Mouse (Mus musculus): ENCODE measurements around the gene Pias4. TPM values are rescaled to one million over a fixed set of nuclear protein-coding genes. Genes with fewer than 3 reads are reported as not detected.

Pias4 gene
- polyA plus RNA-seq, 1 experiment from 2014 or later, result 40.8 TPM

DNA sequence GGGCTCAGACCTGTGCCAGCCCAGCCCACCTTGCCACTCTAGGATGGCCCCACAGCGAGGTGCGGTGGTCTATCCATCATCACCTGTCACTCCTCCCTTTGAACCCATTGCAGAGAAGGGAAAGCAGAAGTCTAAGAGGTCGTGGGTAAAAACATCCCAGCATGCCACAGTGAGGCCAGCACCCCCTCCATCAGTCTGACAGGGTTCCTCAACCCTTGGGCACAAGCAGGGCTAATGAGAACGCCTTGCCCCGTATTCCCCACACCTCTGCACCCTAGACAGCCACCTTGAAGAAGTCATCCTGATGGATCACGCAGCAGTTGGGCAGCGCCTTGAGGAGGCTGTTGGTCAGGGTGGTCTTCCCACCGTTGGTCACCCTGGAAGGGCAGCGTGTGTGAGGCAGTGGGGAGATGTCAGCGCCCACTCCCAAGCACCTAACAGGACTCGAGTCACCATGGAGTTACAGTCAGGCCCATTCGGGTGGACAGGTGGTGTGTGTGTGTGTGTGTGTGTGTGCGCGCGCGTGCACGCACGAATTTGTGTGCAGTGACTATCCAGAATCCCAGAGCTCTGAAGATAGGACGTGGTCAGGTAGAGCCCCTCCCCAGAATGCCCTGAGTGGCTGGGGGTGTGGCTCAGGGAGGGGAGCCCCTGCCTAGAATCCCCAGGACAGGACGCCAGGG lies 33.0 kb upstream of the Pias4 start:
- no peak overlapping the region for H3K4me2 ChIP-seq (ENCODE audit: low read length)
- DNase-seq (ENCODE audit: low spot score) (no peak), ATAC-seq (replicated peaks; ENCODE audit: low FRiP score, low TSS enrichment, low read depth) (no peak)
- H3K4me3 ChIP-seq (ENCODE audit: low read depth, low read length), result no peak overlapping the region
- H3K9me3 ChIP-seq (ENCODE audit: control insufficient read depth, low read length), result no peaks in the 10 kb centered on the region
- H3K36me3 ChIP-seq (ENCODE audit: control insufficient read depth, insufficient read depth, low read length), result no peaks in the 10 kb centered on the region
- 76% methylated on average over 20 of the region's 20 CpGs for WGBS
- no peak overlapping the region for H3K9ac ChIP-seq (ENCODE audit: low read length)
- H3K27ac ChIP-seq (ENCODE audit: low read depth), result no peak overlapping the region
- peaks cover 10% of the 10 kb centered on the region for H3K27me3 ChIP-seq (replicated peaks; ENCODE audit: control insufficient read depth, insufficient read depth, low read length)
- H3K4me1 ChIP-seq (replicated peaks; ENCODE audit: control insufficient read depth, insufficient read depth, low read length), result no peaks in the 10 kb centered on the region

DNA sequence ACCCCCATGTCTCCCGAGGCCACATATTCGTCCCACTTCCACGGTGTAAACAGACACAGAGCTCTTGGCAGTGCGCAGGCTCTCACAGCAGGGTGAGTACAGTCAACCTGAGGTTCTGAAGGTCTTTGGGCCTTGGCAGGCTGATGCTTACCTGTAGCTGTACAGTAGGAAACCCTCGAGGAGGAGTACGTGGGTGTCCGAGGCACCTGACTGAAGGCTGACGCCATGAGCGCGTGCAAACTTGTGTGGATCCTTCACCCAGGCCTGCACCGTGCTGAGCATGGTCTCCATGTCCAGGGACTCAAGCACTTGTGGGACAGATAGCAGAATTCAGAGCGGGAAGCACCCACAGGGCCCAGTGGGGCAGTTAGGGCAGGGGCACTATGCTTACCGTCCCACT lies 32.4 kb upstream of the Pias4 start:
- no peaks in the 10 kb centered on the region for H3K4me1 ChIP-seq (replicated peaks; ENCODE audit: control insufficient read depth, insufficient read depth, low read length)
- DNase-seq (ENCODE audit: low spot score) (no peak), ATAC-seq (replicated peaks; ENCODE audit: low FRiP score, low TSS enrichment, low read depth) (no peak)
- H3K9me3 ChIP-seq (ENCODE audit: control insufficient read depth, low read length), result no peaks in the 10 kb centered on the region
- H3K36me3 ChIP-seq (ENCODE audit: control insufficient read depth, insufficient read depth, low read length), result no peaks in the 10 kb centered on the region
- H3K27me3 ChIP-seq (replicated peaks; ENCODE audit: control insufficient read depth, insufficient read depth, low read length), result peaks cover 15% of the 10 kb centered on the region
- 81% methylated on average over 13 of the region's 13 CpGs for WGBS
- H3K9ac ChIP-seq (ENCODE audit: low read length), result no peak overlapping the region
- H3K4me3 ChIP-seq (ENCODE audit: low read depth, low read length), result no peak overlapping the region
- no peak overlapping the region for H3K4me2 ChIP-seq (ENCODE audit: low read length)
- H3K27ac ChIP-seq (ENCODE audit: low read depth), result no peak overlapping the region

DNA sequence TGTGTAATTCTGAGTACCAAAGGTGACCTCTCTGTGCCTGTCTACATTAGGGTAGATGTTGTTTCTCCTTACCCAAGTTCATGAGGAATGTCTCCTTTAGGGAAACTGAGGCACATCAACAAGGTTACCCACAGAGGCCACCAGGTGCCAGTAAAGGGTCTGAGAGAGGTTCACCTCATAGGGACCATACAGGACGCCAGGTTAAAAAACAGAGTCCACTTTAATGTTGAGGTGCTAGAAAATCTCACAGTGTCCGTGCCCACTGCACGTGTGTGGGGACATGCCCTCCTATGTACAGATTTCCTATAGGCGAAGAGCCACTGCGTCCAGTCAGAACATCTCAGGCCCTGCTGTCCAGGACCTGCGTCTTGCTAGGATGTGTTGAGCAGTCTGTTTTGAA lies 31.3 kb upstream of the Pias4 start:
- no peaks in the 10 kb centered on the region for H3K4me1 ChIP-seq (replicated peaks; ENCODE audit: control insufficient read depth, insufficient read depth, low read length)
- ATAC-seq (replicated peaks; ENCODE audit: low FRiP score, low TSS enrichment, low read depth) (no peak), DNase-seq (ENCODE audit: low spot score) (no peak)
- H3K9ac ChIP-seq (ENCODE audit: low read length), result no peak overlapping the region
- H3K27me3 ChIP-seq (replicated peaks; ENCODE audit: control insufficient read depth, insufficient read depth, low read length), result peaks cover 25% of the 10 kb centered on the region
- H3K36me3 ChIP-seq (ENCODE audit: control insufficient read depth, insufficient read depth, low read length), result no peaks in the 10 kb centered on the region
- no peak overlapping the region for H3K27ac ChIP-seq (ENCODE audit: low read depth)
- no peak overlapping the region for H3K4me2 ChIP-seq (ENCODE audit: low read length)
- 87% methylated on average over 6 of the region's 6 CpGs for WGBS
- H3K4me3 ChIP-seq (ENCODE audit: low read depth, low read length), result no peak overlapping the region
- H3K9me3 ChIP-seq (ENCODE audit: control insufficient read depth, low read length), result no peaks in the 10 kb centered on the region

DNA sequence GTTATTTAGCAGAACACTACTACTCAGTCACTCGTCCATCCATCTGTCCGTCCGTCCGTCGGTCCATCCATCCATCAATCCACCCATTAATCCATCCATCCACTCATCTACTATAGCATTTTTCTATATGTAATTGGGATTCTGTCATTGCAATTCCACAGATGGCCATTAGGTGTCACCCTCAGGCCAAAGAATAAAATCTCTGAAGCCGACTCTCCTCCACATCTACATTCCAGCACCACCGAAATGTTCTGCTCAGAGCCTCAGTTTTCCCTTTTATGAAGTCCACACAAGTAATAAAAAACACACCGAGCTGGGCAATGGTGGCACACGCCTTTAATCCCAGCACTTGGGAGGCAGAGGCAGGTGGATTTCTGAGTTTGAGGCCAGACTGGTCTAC lies 30.5 kb upstream of the Pias4 start:
- Histone ChIP-seq H3K36me3 (ENCODE audit: control insufficient read depth, insufficient read depth, low read length) (no peaks in the 10 kb centered on the region), H3K9me3 (ENCODE audit: control insufficient read depth, low read length) (no peaks in the 10 kb centered on the region), H3K9ac (ENCODE audit: low read length) (no peak overlapping the region), H3K4me2 (ENCODE audit: low read length) (no peak overlapping the region), H3K4me1 (replicated peaks; ENCODE audit: control insufficient read depth, insufficient read depth, low read length) (peaks cover 1% of the 10 kb centered on the region), H3K27ac (ENCODE audit: low read depth) (no peak overlapping the region), H3K4me3 (ENCODE audit: low read depth, low read length) (no peak overlapping the region), H3K27me3 (replicated peaks; ENCODE audit: control insufficient read depth, insufficient read depth, low read length) (peaks cover 28% of the 10 kb centered on the region)
- 3% methylated on average over 9 of the region's 9 CpGs for WGBS
- DNase-seq (ENCODE audit: low spot score) (peak; percentile 90), ATAC-seq (replicated peaks; ENCODE audit: low FRiP score, low TSS enrichment, low read depth) (no peak)

DNA sequence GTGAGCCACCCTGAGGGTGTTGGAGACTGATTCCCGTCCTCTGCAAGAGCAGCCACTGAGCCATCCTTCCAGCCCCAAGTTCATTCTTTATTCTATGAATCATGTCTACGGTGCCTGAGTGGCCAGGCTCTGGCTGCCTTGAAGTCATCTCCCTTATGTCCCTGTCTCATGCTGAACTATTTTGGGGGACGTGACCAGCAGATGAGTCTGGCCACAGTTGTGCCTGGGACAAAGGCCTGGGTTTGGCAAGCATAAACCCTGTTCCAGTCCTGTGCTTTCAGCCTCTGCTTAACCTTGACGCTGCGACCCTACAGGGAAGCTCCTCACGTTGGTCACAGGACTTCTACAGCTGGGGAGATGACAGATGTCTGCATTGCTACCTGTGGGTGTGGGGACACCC lies 29.6 kb upstream of the Pias4 start:
- H3K9me3 ChIP-seq (ENCODE audit: control insufficient read depth, low read length), result no peaks in the 10 kb centered on the region
- H3K27me3 ChIP-seq (replicated peaks; ENCODE audit: control insufficient read depth, insufficient read depth, low read length), result peaks cover 28% of the 10 kb centered on the region
- no peaks in the 10 kb centered on the region for H3K36me3 ChIP-seq (ENCODE audit: control insufficient read depth, insufficient read depth, low read length)
- peaks cover 6% of the 10 kb centered on the region for H3K4me1 ChIP-seq (replicated peaks; ENCODE audit: control insufficient read depth, insufficient read depth, low read length)
- H3K4me2 ChIP-seq (ENCODE audit: low read length), result no peak overlapping the region
- DNase-seq (ENCODE audit: low spot score) (no peak), ATAC-seq (replicated peaks; ENCODE audit: low FRiP score, low TSS enrichment, low read depth) (no peak)
- 43% methylated on average over 6 of the region's 6 CpGs for WGBS
- no peak overlapping the region for H3K9ac ChIP-seq (ENCODE audit: low read length)
- no peak overlapping the region for H3K27ac ChIP-seq (ENCODE audit: low read depth)
- H3K4me3 ChIP-seq (ENCODE audit: low read depth, low read length), result no peak overlapping the region

DNA sequence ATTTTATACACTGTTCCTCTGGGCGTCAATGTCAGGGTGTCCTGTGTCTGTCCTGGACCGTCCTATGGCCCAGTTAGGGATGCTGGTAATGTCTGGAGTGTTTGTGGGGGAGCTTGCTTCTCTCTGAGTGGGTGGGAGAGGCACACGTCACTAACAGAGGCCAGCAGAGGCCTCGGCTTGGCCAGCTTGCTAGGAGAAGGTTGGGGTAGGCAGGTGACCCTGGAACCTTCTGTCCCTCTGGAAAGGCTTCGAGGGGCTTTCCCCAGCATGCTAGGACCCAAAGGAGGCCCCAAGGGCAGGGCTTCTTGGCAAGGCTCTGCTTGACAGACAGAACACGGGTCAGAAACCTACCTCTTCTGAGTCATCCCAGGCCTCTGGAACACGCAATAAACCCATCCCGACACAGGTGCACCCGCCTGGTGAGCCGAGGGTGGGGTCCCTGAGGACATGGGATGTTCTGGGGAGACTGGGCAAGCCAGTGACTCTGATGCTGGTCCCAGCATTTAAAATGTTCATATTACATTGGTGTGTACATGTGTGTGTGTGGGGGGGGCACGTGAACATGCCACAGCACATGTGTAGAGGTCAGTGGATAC lies 28.8 kb upstream of the Pias4 start:
- Histone ChIP-seq H3K4me3 (ENCODE audit: low read depth, low read length) (no peak overlapping the region), H3K27ac (ENCODE audit: low read depth) (no peak overlapping the region), H3K9me3 (ENCODE audit: control insufficient read depth, low read length) (no peaks in the 10 kb centered on the region), H3K4me2 (ENCODE audit: low read length) (no peak overlapping the region), H3K9ac (ENCODE audit: low read length) (no peak overlapping the region), H3K4me1 (replicated peaks; ENCODE audit: control insufficient read depth, insufficient read depth, low read length) (peaks cover 13% of the 10 kb centered on the region), H3K27me3 (replicated peaks; ENCODE audit: control insufficient read depth, insufficient read depth, low read length) (peaks cover 28% of the 10 kb centered on the region), H3K36me3 (ENCODE audit: control insufficient read depth, insufficient read depth, low read length) (no peaks in the 10 kb centered on the region)
- no peak for DNase-seq (ENCODE audit: low spot score)
- WGBS, result 64% methylated on average over 11 of the region's 11 CpGs
- no peak for ATAC-seq (replicated peaks; ENCODE audit: low FRiP score, low TSS enrichment, low read depth)

DNA sequence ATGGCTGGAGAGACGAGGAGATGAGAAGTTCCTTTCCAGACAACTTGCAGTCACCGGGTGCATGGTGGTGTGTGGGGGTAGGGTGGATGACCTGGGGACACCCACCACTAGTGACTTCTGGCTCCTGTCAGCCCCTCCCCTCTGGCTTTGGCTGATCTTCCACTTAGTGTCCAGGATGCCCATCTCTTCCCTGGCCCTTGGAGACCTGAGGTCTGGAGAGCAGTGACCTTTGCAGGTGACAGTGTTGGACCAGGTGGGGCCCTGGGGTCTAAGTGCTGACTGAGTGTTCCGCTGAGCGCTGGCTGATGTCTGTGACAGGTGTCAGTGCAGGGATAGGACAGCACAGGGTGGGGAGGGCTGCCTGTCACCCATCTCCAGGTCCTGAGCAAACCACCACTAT lies 27.6 kb upstream of the Pias4 start:
- DNase-seq (ENCODE audit: low spot score), result no peak
- peak overlapping the region; percentile 23 for H3K4me2 ChIP-seq (ENCODE audit: low read length)
- 71% methylated on average over 4 of the region's 4 CpGs for WGBS
- no peak for ATAC-seq (replicated peaks; ENCODE audit: low FRiP score, low TSS enrichment, low read depth)
- H3K27me3 ChIP-seq (replicated peaks; ENCODE audit: control insufficient read depth, insufficient read depth, low read length), result peaks cover 28% of the 10 kb centered on the region
- H3K4me3 ChIP-seq (ENCODE audit: low read depth, low read length), result peak overlapping the region; percentile 8; the same call in 1 of the 2 replicates
- H3K36me3 ChIP-seq (ENCODE audit: control insufficient read depth, insufficient read depth, low read length), result peaks cover 8% of the 10 kb centered on the region
- H3K9ac ChIP-seq (ENCODE audit: low read length), result peak overlapping the region; percentile 29; the same call in 1 of the 2 replicates
- H3K27ac ChIP-seq (ENCODE audit: low read depth), result peak overlapping the region; percentile 25; the same call in 1 of the 2 replicates
- H3K4me1 ChIP-seq (replicated peaks; ENCODE audit: control insufficient read depth, insufficient read depth, low read length), result peaks cover 13% of the 10 kb centered on the region
- no peaks in the 10 kb centered on the region for H3K9me3 ChIP-seq (ENCODE audit: control insufficient read depth, low read length)

DNA sequence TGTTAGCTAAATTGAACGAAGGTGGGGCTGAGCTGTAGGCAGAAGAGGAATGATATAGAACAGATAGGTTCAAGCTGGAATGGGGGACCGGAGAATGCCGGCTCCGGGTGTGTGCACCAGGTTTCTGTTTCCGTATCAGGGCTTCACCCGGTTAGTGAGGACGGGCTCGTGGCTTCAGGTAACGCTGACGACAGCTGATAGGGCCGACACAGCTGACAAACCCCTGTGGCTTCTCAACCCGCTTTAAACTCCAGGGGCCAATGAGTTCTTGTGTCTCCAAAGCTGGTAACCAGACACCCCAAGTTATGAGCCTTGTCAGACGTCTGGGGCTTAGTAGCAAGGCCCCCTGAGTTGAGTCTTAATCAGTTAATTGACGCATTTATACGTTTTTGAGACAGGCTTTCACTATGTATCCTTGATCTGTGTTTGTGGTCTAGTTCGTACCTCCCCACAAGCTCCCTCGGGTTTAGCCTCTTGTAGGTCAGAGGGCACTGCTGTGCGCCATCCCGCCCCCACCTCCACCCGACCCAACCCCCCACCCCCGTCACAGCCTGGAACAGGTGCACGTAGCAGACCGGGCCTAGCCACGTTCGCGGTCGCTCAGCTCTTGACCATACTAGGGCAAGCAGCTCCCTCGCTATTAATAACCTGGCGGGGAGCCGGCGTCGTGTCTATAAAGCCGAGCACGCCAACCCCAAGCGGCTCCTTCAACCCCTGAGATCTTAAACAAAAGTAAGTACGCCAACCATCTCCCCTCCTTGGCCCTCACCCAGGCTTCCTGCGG lies 26.5 kb upstream of the Pias4 start:
- Histone ChIP-seq H3K4me1 (replicated peaks; ENCODE audit: control insufficient read depth, insufficient read depth, low read length) (peaks cover 13% of the 10 kb centered on the region), H3K36me3 (ENCODE audit: control insufficient read depth, insufficient read depth, low read length) (peaks cover 14% of the 10 kb centered on the region), H3K9ac (ENCODE audit: low read length) (peak overlapping the region; percentile 29; the same call in 1 of the 2 replicates), H3K27me3 (replicated peaks; ENCODE audit: control insufficient read depth, insufficient read depth, low read length) (peaks cover 28% of the 10 kb centered on the region), H3K9me3 (ENCODE audit: control insufficient read depth, low read length) (no peaks in the 10 kb centered on the region), H3K4me3 (ENCODE audit: low read depth, low read length) (no peak overlapping the region), H3K27ac (ENCODE audit: low read depth) (peak overlapping the region; percentile 25), H3K4me2 (ENCODE audit: low read length) (peak overlapping the region; percentile 23)
- DNase-seq (ENCODE audit: low spot score) (no peak), ATAC-seq (replicated peaks; ENCODE audit: low FRiP score, low TSS enrichment, low read depth) (no peak)
- WGBS, result 13% methylated on average over 37 of the region's 37 CpGs
